Mouse (Mus musculus) limb, embryonic 10.5 days (tissue): ENCODE data around the gene Impdh1. TPM values are rescaled to one million over a fixed set of nuclear protein-coding genes. Genes with fewer than 3 reads are reported as not detected.
"Not testable (repeated sequence)": the region's sequence is repeated elsewhere in the genome, so short reads cannot be mapped to it uniquely, and the experiment has no call there.

Source experiments
- DNase-seq: peaks from one replicate; pipeline ENCODE4 v3.0.0-alpha.2; 2017; ENCODE audit warnings: low spot score
- H3K27ac ChIP-seq: fragments of 300-500 bp; sonication (generic); 2 replicates; pipeline ENCODE4 v1.5.1; 2016; ENCODE audit warnings: mild to moderate bottlenecking
- H3K27me3 ChIP-seq: fragments of 300-500 bp; sonication (generic); 2 replicates; pipeline ENCODE4 v1.6.1; 2016; ENCODE audit warnings: low read depth, mild to moderate bottlenecking; ENCODE audit not compliant: poor library complexity, severe bottlenecking
- H3K36me3 ChIP-seq: fragments of 300-500 bp; sonication (generic); 2 replicates; pipeline ENCODE4 v1.6.1; 2016; ENCODE audit warnings: mild to moderate bottlenecking, moderate library complexity
- H3K4me1 ChIP-seq: fragments of 300-500 bp; sonication (generic); 2 replicates; pipeline ENCODE4 v1.6.1; 2016
- H3K4me3 ChIP-seq: fragments of 300-500 bp; sonication (generic); 2 replicates; pipeline ENCODE4 v1.5.1; 2016; ENCODE audit warnings: mild to moderate bottlenecking, moderate library complexity
- H3K9me3 ChIP-seq: fragments of 300-500 bp; sonication (generic); replicated peaks from 2 replicates; pipeline ENCODE4 v1.6.1; 2016; ENCODE audit warnings: mild to moderate bottlenecking
- WGBS: fragments of 180-500 bp; shearing (Covaris S2); methylation state at CpG from one replicate; pipeline ENCODE4 v1.1.7; 2016; 5-methylcytosine and 5-hydroxymethylcytosine counted together
- polyA plus RNA-seq: library from polyadenylated mRNA; unstranded; fragments of >200 nt; fragmentation: Nextera tagmentation; extraction: Ambion mirVana; gene quantifications from 2 replicates; pipeline ENCODE4 v1.2.1, GENCODE M21; 2016

Gene Impdh1
- polyA plus RNA-seq, 1 experiment from 2014 or later, result 56.7 TPM

DNA sequence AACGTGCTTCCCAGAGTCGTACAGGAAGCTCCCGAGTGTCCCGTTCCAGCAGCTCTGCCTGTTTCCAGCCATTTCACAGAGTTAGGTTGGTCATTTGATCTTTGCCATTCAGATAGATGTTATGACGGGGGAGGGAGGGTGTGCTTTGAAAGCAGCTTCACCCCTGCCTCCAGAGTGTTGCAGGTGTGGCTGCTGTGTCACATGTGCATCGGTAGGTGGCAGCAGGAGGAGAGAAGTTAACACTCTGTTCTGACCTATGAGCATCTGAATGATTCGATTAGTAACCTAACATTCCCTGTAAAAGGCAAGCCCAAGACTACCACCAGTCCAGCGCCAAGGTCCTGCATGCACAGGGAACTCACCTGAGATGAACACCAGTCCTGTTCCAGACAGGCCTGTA is 18.1 kb upstream of the Impdh1 start:
- H3K36me3 ChIP-seq, result no peaks in the 10 kb centered on the region
- 55% methylated on average over 8 of the region's 8 CpGs for WGBS
- H3K4me3 ChIP-seq, result no peak overlapping the region
- no peak overlapping the region for H3K27ac ChIP-seq
- no peaks in the 10 kb centered on the region for H3K9me3 ChIP-seq
- H3K27me3 ChIP-seq, result no peaks in the 10 kb centered on the region
- DNase-seq, result no peak
- no peaks in the 10 kb centered on the region for H3K4me1 ChIP-seq

DNA sequence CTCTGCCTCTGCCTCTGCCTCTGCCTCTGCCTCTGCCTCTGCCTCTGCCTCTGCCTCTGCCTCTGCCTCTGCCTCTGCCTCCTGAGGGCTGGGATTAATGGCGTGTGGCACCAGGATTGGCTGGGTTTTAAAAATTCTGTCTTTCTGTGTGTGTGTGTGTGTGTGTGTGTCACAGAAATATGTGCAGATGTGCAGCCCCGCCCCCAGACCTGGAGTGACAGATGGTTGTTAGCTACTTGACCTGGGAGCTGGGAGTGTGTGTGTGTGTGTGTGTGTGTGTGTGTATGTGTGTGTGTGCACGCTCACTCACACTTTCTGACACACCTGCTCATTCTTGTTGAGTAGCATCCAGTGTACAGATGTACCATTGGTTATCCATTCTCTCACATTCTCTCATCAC is 17.5 kb upstream of the Impdh1 start:
- WGBS, result 76% methylated on average over 3 of the region's 3 CpGs
- Histone ChIP-seq H3K4me1 (no peaks in the 10 kb centered on the region), H3K36me3 (no peaks in the 10 kb centered on the region), H3K4me3 (no peak overlapping the region), H3K9me3 (no peaks in the 10 kb centered on the region), H3K27me3 (no peaks in the 10 kb centered on the region), H3K27ac (no peak overlapping the region)
- DNase-seq, result no peak

DNA sequence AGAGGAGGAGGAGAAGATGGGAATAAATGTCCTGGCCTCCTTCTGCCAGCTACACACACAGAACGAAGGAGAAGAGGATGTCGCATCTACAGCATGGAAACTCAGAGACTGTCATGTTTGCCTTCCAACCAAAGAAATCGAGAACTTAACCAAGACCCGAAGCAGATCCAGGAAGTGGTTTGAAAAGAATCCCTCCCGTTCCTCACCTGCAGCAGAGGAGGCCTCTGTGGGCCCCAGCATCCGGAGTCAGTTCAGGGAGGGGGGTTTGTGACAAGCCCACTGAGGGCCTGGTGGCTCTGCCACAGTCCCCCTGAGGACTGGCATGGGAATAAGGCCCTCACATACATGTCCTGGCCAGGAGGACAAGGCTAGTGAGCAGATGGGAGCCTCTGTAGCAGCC is 16.2 kb upstream of the Impdh1 start:
- Histone ChIP-seq H3K36me3 (no peaks in the 10 kb centered on the region), H3K27ac (no peak overlapping the region), H3K9me3 (no peaks in the 10 kb centered on the region), H3K4me1 (no peaks in the 10 kb centered on the region), H3K27me3 (no peaks in the 10 kb centered on the region), H3K4me3 (no peak overlapping the region)
- DNase-seq, result no peak
- 79% methylated on average over 6 of the region's 6 CpGs for WGBS

DNA sequence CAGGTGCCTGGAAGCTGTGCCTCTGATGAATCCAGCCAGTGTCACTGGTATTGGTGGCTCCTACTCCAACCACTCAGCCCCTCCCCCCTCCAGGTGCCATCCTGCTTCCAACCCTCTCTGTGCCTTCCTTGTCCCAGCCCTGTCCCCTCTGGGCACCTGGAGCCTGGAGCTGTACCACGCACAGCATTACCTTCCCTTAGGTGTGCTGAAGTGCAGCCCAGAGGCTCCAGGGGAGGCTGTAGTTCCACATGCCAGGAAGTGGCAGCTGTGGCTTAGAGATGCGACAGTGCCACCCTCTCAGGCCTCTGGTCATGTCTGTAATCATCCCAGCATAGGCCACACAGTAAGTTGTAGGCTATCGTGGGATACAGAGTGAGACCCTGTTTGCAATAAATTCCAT is 15.6 kb upstream of the Impdh1 start:
- 68% methylated on average over 3 of the region's 3 CpGs for whole genome bisulfite sequencing
- no peak overlapping the region for H3K27ac ChIP-seq
- no peaks in the 10 kb centered on the region for H3K9me3 ChIP-seq
- H3K4me1 ChIP-seq, result no peaks in the 10 kb centered on the region
- no peak for DNase-seq
- H3K36me3 ChIP-seq, result no peaks in the 10 kb centered on the region
- H3K4me3 ChIP-seq, result no peak overlapping the region
- H3K27me3 ChIP-seq, result no peaks in the 10 kb centered on the region

DNA sequence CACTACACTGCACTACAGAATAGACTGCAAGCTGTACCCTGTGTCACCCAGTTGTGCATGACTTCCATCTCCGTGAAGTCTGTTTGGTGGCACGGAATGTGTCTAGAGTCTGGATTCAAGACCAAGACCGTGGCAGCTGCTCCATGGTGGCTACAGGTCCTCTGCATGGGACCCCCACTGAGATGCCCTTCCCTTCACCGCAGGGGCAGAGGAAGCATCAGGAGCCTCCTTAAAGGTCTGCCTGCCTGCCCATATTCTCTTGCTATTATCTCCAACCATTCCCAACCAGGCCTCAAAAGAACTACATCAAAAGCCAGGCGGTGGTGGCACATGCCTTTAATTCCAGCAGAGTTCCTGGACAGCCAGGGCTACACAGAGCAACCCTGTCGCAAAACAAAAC is 14.2 kb upstream of the Impdh1 start:
- Histone ChIP-seq H3K27ac (no peak overlapping the region), H3K27me3 (no peaks in the 10 kb centered on the region), H3K4me3 (no peak overlapping the region), H3K9me3 (no peaks in the 10 kb centered on the region), H3K36me3 (no peaks in the 10 kb centered on the region), H3K4me1 (no peaks in the 10 kb centered on the region)
- 58% methylated on average over 6 of the region's 6 CpGs for WGBS
- no peak for DNase-seq

DNA sequence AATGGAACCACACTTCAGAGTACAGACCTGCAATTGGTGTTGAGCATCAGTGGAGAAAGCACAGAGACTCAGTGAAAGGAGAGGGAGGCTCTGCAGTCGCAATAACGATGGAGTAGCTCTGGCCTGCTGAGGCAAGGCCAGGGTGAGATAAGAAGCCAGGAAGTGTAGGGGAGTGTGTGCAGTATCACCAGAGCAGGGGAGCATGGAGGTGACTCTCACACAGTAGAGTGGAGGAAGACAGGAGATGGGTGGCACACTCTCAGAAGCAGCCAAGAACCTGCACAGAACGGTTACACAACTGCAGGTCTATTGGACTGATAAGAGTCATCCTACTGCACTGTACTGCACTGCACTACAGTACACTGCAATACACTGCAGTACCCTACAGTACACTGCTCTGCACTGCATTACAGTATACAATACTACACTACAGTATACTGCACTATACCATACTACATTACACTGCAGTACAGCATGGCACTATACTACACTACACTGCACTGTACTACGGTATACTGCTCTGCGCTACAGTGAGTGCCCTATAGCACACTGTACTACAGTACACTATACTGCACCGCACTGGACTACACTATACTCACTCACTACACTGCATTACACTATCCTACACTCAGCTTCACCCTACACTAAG is 13.2 kb upstream of the Impdh1 start:
- 86% methylated on average over 6 of the region's 6 CpGs for WGBS

DNA sequence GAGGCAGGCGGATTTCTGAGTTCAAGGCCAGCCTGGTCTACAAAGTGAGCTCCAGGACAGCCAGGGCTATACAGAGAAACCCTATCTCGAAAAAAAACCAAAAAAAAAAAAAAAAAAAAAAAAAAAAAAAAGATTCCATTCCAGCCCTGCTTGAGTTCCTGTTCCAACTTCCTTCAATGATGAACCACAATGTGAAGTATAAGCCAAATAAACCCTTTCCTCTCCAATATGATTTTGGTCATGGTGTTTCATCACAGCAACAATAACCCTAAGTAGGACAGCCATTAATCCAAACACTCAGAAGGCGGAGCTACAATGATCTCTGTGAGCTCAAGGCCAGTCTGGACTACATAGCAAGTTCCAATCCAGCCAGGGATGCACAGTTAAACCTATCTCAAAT is 1.6 kb upstream of the Impdh1 start:
- H3K4me3 ChIP-seq, H3K27ac ChIP-seq, DNase-seq, H3K36me3 ChIP-seq, H3K9me3 ChIP-seq: not testable (repeated sequence)
- peaks cover 30% of the 10 kb centered on the region for H3K4me1 ChIP-seq
- peaks cover 30% of the 10 kb centered on the region for H3K27me3 ChIP-seq
- whole genome bisulfite sequencing, result 84% methylated on average over 2 of the region's 3 CpGs

More for the DNA sequence above, 13.2 kb upstream of the Impdh1 start:
- H3K4me3 ChIP-seq, result no peak overlapping the region
- H3K27ac ChIP-seq, result no peak overlapping the region
- no peaks in the 10 kb centered on the region for H3K9me3 ChIP-seq
- H3K4me1 ChIP-seq, result no peaks in the 10 kb centered on the region
- H3K36me3 ChIP-seq, result no peaks in the 10 kb centered on the region
- H3K27me3 ChIP-seq, result no peaks in the 10 kb centered on the region
- no peak for DNase-seq

DNA sequence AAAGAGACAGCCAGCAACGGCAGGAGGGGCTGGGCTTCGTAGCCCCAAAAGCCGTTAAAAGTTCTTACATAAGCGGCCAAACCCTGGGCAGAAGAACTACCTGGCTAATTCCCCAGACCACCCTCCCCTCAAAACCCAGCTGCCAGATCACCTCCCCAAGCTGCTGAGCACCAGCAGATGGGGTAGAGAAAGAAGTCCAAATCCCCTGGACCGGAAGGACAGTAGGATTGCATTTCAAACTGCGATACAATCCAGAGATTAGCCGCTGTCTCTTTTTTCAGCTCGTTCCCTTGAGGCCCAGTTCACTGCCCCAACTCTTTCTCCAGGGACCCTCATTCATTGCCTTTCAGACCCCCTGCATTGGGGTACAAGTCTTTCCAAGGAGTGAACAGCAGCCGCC is 983 bp downstream of the Impdh1 start:
- peaks cover 53% of the 10 kb centered on the region for H3K4me1 ChIP-seq
- no peaks in the 10 kb centered on the region for H3K9me3 ChIP-seq
- peak overlapping the region; percentile 76 for H3K4me3 ChIP-seq
- no peak overlapping the region for H3K27ac ChIP-seq
- no peak for DNase-seq
- peaks cover 30% of the 10 kb centered on the region for H3K27me3 ChIP-seq
- no peaks in the 10 kb centered on the region for H3K36me3 ChIP-seq
- 11% methylated on average over 9 of the region's 9 CpGs for WGBS

DNA sequence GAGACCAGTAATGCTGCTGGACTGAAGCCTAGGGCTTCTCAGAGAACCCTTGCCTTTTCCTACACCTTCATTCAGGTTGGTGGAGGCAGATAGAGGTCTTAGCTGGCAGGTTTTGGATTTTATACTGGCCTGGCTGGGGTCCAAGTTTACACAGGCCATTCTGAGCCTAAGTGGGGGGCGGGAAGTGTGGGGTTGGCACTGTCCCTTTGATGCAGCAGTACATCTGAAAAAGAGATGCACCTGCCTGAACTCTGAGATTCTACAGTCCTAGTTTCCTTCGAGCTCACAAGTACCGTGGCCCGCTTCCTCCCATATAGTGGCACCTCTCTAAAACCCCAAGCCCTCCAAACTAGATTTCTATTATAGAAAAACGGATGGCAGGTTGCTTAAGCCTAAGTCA is 1.4 kb downstream of the Impdh1 start:
- peaks cover 56% of the 10 kb centered on the region for H3K4me1 ChIP-seq
- DNase-seq, result no peak
- H3K36me3 ChIP-seq, result no peaks in the 10 kb centered on the region
- peaks cover 30% of the 10 kb centered on the region for H3K27me3 ChIP-seq
- H3K27ac ChIP-seq, result no peak overlapping the region
- H3K4me3 ChIP-seq, result no peak overlapping the region
- 37% methylated on average over 5 of the region's 5 CpGs for WGBS
- no peaks in the 10 kb centered on the region for H3K9me3 ChIP-seq

DNA sequence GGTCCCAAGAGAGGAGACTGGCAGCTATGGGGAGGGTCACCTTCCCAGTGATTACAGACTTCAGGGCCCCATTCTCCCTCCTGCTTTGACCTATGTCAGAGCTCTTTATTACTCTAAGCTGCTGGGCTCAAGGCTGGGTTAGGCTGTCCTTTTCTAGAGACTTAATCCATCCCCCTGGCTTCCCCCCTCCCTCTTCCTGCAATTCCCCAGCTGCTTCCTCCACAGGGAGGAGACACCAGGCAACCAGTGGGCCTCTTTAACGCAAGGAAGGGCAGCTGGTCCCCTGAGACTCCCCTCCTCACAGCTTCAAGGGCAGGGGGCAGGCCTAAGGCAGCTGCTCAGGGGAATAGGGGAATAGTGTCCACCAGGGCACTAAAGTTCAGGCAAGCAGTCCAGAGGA is 1.9 kb downstream of the Impdh1 start:
- DNase-seq, result no peak
- Histone ChIP-seq H3K4me1 (peaks cover 56% of the 10 kb centered on the region), H3K4me3 (no peak overlapping the region), H3K27me3 (peaks cover 30% of the 10 kb centered on the region), H3K36me3 (no peaks in the 10 kb centered on the region), H3K27ac (no peak overlapping the region), H3K9me3 (no peaks in the 10 kb centered on the region)
- 0% methylated on average over 1 of the region's 1 CpGs for WGBS

DNA sequence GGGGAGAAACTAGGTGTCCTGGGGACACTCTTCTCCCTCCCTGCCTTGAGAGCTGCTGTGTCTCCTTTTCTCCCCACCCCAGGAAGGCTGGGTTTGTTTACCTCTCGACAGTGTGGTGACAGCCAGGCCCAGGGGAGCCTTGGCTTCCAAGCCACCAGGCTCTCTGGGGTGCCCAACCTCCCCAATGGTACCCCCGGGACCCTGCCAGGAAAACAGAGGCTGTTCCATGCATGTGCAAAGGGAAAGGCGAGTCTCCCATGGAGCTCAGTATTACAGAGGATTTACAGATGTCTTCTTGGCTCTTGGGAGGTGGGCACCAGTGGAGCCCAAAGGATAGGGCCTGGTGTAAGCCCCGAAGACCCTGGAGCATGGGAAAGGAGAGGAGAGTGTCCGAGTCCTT is 2.7 kb downstream of the Impdh1 start:
- Histone ChIP-seq H3K27me3 (peaks cover 30% of the 10 kb centered on the region), H3K4me3 (no peak overlapping the region), H3K36me3 (no peaks in the 10 kb centered on the region), H3K9me3 (no peaks in the 10 kb centered on the region), H3K4me1 (peaks cover 56% of the 10 kb centered on the region), H3K27ac (no peak overlapping the region)
- no peak for DNase-seq
- 59% methylated on average over 5 of the region's 5 CpGs for WGBS

DNA sequence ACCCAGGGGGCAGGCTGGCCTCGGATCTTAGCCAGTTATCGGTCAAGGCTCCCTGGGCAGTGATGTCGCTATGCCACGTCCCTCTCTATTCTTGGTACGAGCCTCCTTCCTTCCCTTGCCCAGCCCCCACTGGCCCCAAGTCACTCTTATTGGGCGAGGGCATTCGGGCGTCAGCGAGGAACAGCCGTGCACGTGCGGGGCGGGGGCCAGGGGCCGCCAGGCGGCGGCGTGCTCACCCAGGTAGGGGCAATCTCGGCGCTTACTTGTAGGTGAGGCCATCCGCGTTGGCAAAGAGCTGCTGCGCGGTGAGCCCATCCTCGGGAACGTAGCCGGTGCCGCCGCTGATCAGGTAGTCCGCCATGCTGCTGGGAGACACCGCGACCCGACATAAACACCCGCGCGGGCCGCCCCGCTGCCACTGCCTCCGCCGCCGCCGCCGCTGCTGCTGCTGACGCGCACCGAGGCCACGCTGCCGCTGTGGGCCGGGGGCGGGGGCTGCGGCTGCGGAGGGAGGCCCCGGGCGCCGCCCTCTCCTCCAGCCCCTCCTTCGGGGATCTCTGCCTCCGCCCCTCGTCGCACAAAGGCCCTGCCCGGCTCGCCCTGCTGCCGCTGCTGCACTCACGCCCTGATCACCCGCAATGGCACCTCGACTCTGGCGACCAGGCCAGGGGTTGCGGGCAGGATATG is 4.2 kb downstream of the Impdh1 start:
- Histone ChIP-seq H3K4me3 (peak overlapping the region; percentile 80), H3K4me1 (peaks cover 56% of the 10 kb centered on the region), H3K9me3 (no peaks in the 10 kb centered on the region), H3K36me3 (peaks cover 3% of the 10 kb centered on the region), H3K27ac (peak overlapping the region; percentile 89), H3K27me3 (peaks cover 30% of the 10 kb centered on the region)
- DNase-seq, result peak; percentile 88
- WGBS, result under 1% methylated on average over 66 of the region's 66 CpGs

DNA sequence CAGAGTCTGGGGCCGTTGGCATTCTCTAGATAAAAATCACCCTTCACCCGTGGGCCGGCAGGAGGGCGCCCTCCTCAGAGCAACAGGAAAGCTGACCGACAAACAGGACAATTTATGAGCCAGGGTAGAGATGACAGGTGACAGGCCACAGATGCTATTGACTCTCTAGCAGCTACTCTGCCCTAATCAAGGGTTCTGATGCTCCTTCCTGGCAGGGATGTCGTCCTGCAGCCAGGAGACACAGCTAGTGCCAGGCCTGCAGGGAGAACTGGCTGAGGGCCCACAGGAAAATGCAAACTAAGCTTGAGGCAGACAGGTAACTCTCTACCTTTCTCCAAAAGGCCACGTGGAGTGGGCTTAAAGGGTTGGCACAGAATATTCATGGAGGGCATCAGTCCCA is 5.0 kb downstream of the Impdh1 start:
- H3K4me1 ChIP-seq, result peaks cover 50% of the 10 kb centered on the region
- H3K27me3 ChIP-seq, result peaks cover 30% of the 10 kb centered on the region
- H3K27ac ChIP-seq, result peak overlapping the region; percentile 89
- H3K36me3 ChIP-seq, result peaks cover 11% of the 10 kb centered on the region
- 20% methylated on average over 7 of the region's 7 CpGs for WGBS
- peak overlapping the region; percentile 80 for H3K4me3 ChIP-seq
- peak; percentile 38 for DNase-seq
- H3K9me3 ChIP-seq, result no peaks in the 10 kb centered on the region
